Mouse (Mus musculus): ENCODE measurements around the gene Foxj3. TPM values are rescaled to one million over a fixed set of nuclear protein-coding genes. Genes with fewer than 3 reads are reported as not detected.

The Foxj3 gene
- polyA plus RNA-seq, 1 experiment from 2014 or later = 7.4 TPM

- H3K27me3 ChIP-seq (ENCODE audit: control insufficient read depth, insufficient read depth, low read length) = no peaks in the 10 kb centered on the region
Measured at GRCm38 (mm10) chr4:119642666-119643065, 105.9 kb downstream of the Foxj3 start.

GRCm38 (mm10) chr4:119657011-119657410, 120.2 kb downstream of the Foxj3 start:
- Histone ChIP-seq H3K9ac (ENCODE audit: low read length) (no peak overlapping the region), H3K4me1 (replicated peaks; ENCODE audit: control insufficient read depth, insufficient read depth) (no peaks in the 10 kb centered on the region), H3K9me3 (ENCODE audit: control insufficient read depth, low read length) (no peaks in the 10 kb centered on the region), H3K36me3 (ENCODE audit: control insufficient read depth, insufficient read depth, low read length) (no peaks in the 10 kb centered on the region), H3K4me2 (replicated peaks; ENCODE audit: low read depth) (no peak overlapping the region), H3K27me3 (ENCODE audit: control insufficient read depth, insufficient read depth, low read length) (no peaks in the 10 kb centered on the region), H3K4me3 (ENCODE audit: low read depth, low read length) (no peak overlapping the region), H3K27ac (replicated peaks) (no peak overlapping the region)
- DNase-seq (ENCODE audit: low spot score) = no peak
- TF ChIP-seq CTCF (IDR thresholded peaks at IDR 0.05; ENCODE audit: low read depth) (no peak), EP300 (optimal IDR thresholded peaks at IDR 0.05) (no peak)
- no peak for ATAC-seq (ENCODE audit: low FRiP score, low TSS enrichment)
- WGBS = 74% methylated on average over 1 of the region's 1 CpGs

More at GRCm38 (mm10) chr4:119642666-119643065, 105.9 kb downstream of the Foxj3 start:
- H3K9me3 ChIP-seq (ENCODE audit: control insufficient read depth, low read length) = no peaks in the 10 kb centered on the region
- TF ChIP-seq CTCF (IDR thresholded peaks at IDR 0.05; ENCODE audit: low read depth) = peak; percentile 41
- TF ChIP-seq EP300 (optimal IDR thresholded peaks at IDR 0.05) = no peak
- whole genome bisulfite sequencing = 81% methylated on average over 4 of the region's 4 CpGs
- ATAC-seq (ENCODE audit: low FRiP score, low TSS enrichment) (no peak), DNase-seq (ENCODE audit: low spot score) (no peak)
- H3K27ac ChIP-seq (replicated peaks) = no peak overlapping the region
- no peak overlapping the region for H3K4me2 ChIP-seq (replicated peaks; ENCODE audit: low read depth)
- no peak overlapping the region for H3K4me3 ChIP-seq (ENCODE audit: low read depth, low read length)
- no peaks in the 10 kb centered on the region for H3K4me1 ChIP-seq (replicated peaks; ENCODE audit: control insufficient read depth, insufficient read depth)
- H3K9ac ChIP-seq (ENCODE audit: low read length) = no peak overlapping the region
- H3K36me3 ChIP-seq (ENCODE audit: control insufficient read depth, insufficient read depth, low read length) = no peaks in the 10 kb centered on the region

GRCm38 (mm10) chr4:119658246-119658645, 121.4 kb downstream of the Foxj3 start:
- Histone ChIP-seq H3K9ac (ENCODE audit: low read length) (no peak overlapping the region), H3K27me3 (ENCODE audit: control insufficient read depth, insufficient read depth, low read length) (no peaks in the 10 kb centered on the region), H3K4me3 (ENCODE audit: low read depth, low read length) (no peak overlapping the region), H3K9me3 (ENCODE audit: control insufficient read depth, low read length) (no peaks in the 10 kb centered on the region), H3K36me3 (ENCODE audit: control insufficient read depth, insufficient read depth, low read length) (no peaks in the 10 kb centered on the region), H3K4me2 (replicated peaks; ENCODE audit: low read depth) (no peak overlapping the region), H3K27ac (replicated peaks) (no peak overlapping the region), H3K4me1 (replicated peaks; ENCODE audit: control insufficient read depth, insufficient read depth) (no peaks in the 10 kb centered on the region)
- no peak for DNase-seq (ENCODE audit: low spot score)
- peak; percentile 46; the same call in 1 of the 2 replicates for ATAC-seq (ENCODE audit: low FRiP score, low TSS enrichment)
- WGBS = 45% methylated on average over 2 of the region's 2 CpGs
- TF ChIP-seq EP300 (optimal IDR thresholded peaks at IDR 0.05) (no peak), CTCF (IDR thresholded peaks at IDR 0.05; ENCODE audit: low read depth) (no peak)

GRCm38 (mm10) chr4:119658731-119659130, 121.9 kb downstream of the Foxj3 start, which contains the start of gene Guca2b:
Guca2b (minus strand) TSS chr4:119658954.
- no peak within 1 kb of the TSS for H3K27ac ChIP-seq (replicated peaks)
- H3K9ac ChIP-seq (ENCODE audit: low read length) = no peak within 1 kb of the TSS
- 79% methylated on average over 4 of the region's 4 CpGs for WGBS
- ATAC-seq (ENCODE audit: low FRiP score, low TSS enrichment) (no peak), DNase-seq (ENCODE audit: low spot score) (no peak)
- no peaks in the 10 kb centered on the region for H3K27me3 ChIP-seq (ENCODE audit: control insufficient read depth, insufficient read depth, low read length)
- TF ChIP-seq CTCF (IDR thresholded peaks at IDR 0.05; ENCODE audit: low read depth) (no peak), EP300 (optimal IDR thresholded peaks at IDR 0.05) (no peak)
- no peaks in the 10 kb centered on the region for H3K36me3 ChIP-seq (ENCODE audit: control insufficient read depth, insufficient read depth, low read length)
- no peak within 1 kb of the TSS for H3K4me2 ChIP-seq (replicated peaks; ENCODE audit: low read depth)
- no peaks in the 10 kb centered on the region for H3K9me3 ChIP-seq (ENCODE audit: control insufficient read depth, low read length)
- H3K4me1 ChIP-seq (replicated peaks; ENCODE audit: control insufficient read depth, insufficient read depth) = no peaks in the 10 kb centered on the region
- no peak within 1 kb of the TSS for H3K4me3 ChIP-seq (ENCODE audit: low read depth, low read length)

- TF ChIP-seq CTCF (IDR thresholded peaks at IDR 0.05; ENCODE audit: low read depth) = no peak
- no peak for TF ChIP-seq EP300 (optimal IDR thresholded peaks at IDR 0.05)
- 68% methylated on average over 8 of the region's 8 CpGs for WGBS
- DNase-seq (ENCODE audit: low spot score) (no peak), ATAC-seq (ENCODE audit: low FRiP score, low TSS enrichment) (no peak)
- Histone ChIP-seq H3K36me3 (ENCODE audit: control insufficient read depth, insufficient read depth, low read length) (no peaks in the 10 kb centered on the region), H3K4me3 (ENCODE audit: low read depth, low read length) (no peak overlapping the region), H3K9ac (ENCODE audit: low read length) (no peak overlapping the region), H3K4me1 (replicated peaks; ENCODE audit: control insufficient read depth, insufficient read depth) (no peaks in the 10 kb centered on the region), H3K27me3 (ENCODE audit: control insufficient read depth, insufficient read depth, low read length) (no peaks in the 10 kb centered on the region), H3K9me3 (ENCODE audit: control insufficient read depth, low read length) (no peaks in the 10 kb centered on the region), H3K4me2 (replicated peaks; ENCODE audit: low read depth) (no peak overlapping the region), H3K27ac (replicated peaks) (no peak overlapping the region)
Measured at GRCm38 (mm10) chr4:119660007-119660406, 123.2 kb downstream of the Foxj3 start.

GRCm38 (mm10) chr4:119662151-119662550, 125.3 kb downstream of the Foxj3 start:
- no peaks in the 10 kb centered on the region for H3K9me3 ChIP-seq (ENCODE audit: control insufficient read depth, low read length)
- WGBS = 51% methylated on average over 4 of the region's 4 CpGs
- ATAC-seq (ENCODE audit: low FRiP score, low TSS enrichment) (no peak), DNase-seq (ENCODE audit: low spot score) (no peak)
- no peaks in the 10 kb centered on the region for H3K27me3 ChIP-seq (ENCODE audit: control insufficient read depth, insufficient read depth, low read length)
- no peak overlapping the region for H3K27ac ChIP-seq (replicated peaks)
- no peaks in the 10 kb centered on the region for H3K4me1 ChIP-seq (replicated peaks; ENCODE audit: control insufficient read depth, insufficient read depth)
- no peak overlapping the region for H3K9ac ChIP-seq (ENCODE audit: low read length)
- no peak overlapping the region for H3K4me3 ChIP-seq (ENCODE audit: low read depth, low read length)
- H3K4me2 ChIP-seq (replicated peaks; ENCODE audit: low read depth) = no peak overlapping the region
- TF ChIP-seq CTCF (IDR thresholded peaks at IDR 0.05; ENCODE audit: low read depth) = no peak
- TF ChIP-seq EP300 (optimal IDR thresholded peaks at IDR 0.05) = no peak
- H3K36me3 ChIP-seq (ENCODE audit: control insufficient read depth, insufficient read depth, low read length) = no peaks in the 10 kb centered on the region

All from stomach, postnatal 0 days (tissue).